Mouse (Mus musculus): ENCODE data around the gene Msi2.
A peak's percentile ranks its signal among the peaks of the same experiment; 100 is the strongest.

Gene Msi2

DNA sequence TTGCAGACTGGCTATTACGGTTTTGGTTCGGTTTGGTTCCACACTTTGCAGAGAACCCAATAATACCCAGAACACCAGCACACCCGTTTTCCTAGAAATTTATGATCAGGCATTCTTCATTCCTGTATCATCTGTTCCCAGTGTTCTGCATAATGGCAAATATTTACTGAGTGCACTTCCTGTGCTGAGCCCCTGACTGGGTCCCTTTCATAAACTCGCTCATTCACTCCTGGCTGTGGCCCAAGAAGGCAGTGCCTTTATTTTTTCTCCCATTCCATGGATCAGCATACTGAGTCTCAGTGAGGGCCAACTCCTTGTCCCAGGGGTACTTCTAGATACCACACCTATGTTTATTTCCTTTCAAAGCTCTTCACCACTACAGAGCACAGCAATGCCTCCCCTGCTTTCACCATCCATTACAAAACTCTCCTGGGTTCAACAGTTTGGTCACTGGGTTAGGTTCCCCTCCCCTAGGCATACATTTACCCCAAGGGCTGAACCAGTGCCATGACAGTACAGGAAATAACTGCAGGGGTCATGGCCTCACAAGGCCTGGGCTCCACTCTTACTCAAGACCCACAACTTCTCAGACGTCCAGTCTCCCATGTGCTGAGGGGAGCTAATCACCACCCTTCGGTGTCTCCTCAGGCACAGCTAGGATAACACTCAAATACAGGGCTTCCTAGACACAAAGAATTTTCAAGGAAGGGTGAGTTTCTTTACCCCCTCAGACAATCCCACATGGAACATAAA, 160.3 kb downstream of the Msi2 start:
- DNase-seq = no peak

DNA sequence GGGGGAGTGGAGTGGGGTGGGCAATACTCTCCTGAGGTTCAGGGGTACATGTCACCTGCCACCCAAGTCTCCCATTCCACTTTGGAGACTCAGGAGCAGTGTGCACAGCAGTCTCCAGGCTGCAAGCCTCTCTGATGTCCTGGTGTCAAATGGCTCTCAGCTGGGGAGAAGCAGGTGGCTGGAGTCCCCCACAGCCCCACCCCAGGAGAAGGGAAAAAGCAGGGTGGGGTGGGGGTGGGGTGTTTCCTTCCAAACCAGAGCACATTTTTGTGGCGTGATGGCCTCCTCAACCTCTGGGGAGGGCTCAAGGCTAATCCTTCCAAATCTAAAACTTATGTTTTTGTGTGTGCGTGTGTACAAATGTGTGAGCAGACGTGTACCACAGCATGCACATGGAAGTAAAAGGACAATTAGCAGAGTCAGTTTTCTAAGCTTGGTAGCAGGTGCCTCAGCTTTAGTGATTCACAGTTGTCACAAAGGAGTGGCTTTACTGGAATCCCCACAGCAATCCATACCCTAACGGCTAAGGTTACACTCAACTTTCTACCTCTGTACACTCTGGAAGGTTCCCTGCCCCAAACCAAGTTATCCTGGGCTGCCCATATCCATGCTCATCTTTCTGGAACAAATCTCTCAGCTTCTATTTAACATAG, 161.1 kb downstream of the Msi2 start:
- DNase-seq = no peak

GRCm38 (mm10) chr11:88555902-88556549, 162.3 kb downstream of the Msi2 start:
- DNase-seq = peak; percentile 54 to 69

- DNase-seq = peak in 1 of 2 experiments; percentile 36
Observed at GRCm38 (mm10) chr11:88555232-88555818, 163.0 kb downstream of the Msi2 start.

DNA sequence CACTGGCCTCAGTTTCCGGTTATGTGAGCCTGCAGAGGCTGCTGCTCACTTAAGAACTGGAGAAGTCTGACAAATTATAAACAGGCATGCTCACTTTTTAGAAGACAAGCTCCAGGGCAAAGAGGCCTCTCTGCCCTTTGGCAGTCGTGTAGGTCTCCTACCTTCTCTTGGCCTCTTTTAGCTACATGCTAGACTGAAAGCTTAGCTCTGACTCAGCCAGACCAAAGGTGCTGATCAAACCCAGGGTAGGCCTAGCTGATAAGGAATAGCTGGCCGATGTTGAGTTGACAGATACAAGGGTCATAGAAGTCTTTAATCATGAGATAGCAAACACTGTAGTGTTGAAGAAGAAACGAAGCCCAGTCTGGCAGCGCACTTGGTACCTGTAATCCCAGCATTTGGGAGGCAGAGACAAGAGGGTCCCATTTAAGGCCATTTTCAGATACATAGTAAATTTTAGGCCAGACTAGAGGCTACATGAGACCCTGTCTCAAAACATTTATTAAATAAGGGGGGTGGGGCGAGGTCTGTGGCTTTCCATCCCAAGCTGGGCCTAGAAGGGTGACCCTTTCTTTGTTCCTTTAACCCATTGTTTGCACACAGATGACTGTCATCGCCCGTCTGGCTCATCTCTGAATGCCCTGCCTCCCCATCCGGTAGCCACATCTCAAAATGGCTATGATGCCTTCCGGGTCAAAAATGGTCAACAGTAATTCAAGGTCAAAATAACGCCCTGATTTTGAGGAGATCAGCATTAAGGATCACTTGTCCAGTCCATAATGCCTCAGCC, 164.6 kb downstream of the Msi2 start:
- no peak for DNase-seq

GRCm38 (mm10) chr11:88552987-88553386, 165.3 kb downstream of the Msi2 start:
- DNase-seq = peak; percentile 64 to 84

GRCm38 (mm10) chr11:88552385-88552784, 165.9 kb downstream of the Msi2 start:
- DNase-seq = no peak

GRCm38 (mm10) chr11:88551034-88551433, 167.3 kb downstream of the Msi2 start:
- peak in 1 of 2 experiments; percentile 51 for DNase-seq

DNA sequence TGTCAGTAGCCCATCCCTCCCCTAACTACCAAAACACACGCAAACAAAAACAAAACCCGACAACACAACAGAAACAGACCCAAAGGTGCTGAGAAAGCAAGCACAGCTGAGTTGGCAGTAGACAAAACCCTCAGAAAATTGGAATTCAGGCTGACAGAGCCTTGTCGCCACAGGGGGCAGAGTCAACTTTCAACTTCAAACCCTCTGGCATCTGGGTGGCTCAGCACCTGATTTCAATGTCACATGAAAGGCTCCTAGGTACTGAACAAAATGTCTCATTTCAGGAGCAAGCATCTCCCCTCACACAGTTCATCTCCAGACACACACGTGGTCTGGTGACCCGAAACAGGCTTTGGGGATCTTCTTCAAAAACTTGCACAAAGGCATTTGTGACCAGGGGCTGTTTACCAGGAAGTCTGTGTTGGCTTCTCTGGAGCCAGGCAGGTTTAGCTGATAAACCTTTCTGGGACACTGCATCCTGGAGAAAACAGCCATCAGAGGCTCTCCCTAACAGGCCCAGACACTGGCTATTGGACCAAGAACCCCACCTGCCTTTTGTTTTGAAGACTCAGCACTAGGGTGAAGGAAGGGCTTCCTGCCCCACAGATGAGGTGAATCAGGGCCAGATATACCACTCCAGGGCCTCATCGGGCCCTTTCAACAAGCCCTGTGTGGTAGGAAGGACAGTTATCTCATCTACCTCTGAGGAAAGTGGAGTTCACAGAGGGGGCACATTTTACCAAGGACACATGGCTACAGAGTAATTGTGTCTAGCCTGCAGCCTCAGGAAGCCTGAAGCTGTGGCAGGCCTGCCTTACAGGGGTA, 168.0 kb downstream of the Msi2 start:
- no peak for DNase-seq

DNA sequence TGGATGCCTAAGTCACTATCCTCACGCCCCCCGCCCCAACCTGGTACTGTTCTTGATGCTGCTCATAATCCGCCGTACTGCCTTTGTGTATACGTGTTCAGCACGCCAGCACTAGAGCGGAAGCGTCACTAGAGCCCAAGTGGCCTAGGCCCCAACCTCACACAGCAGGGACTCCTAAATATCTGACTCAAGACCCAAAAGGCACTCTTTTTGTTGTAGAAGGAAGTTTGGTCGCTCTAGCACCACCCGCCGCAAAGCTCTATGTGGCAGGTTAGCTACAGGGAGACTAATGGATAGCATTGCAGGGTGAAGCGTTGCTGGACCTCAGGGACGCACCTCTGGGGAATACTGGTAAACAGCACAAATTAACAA, 168.8 kb downstream of the Msi2 start:
- no peak for DNase-seq

DNA sequence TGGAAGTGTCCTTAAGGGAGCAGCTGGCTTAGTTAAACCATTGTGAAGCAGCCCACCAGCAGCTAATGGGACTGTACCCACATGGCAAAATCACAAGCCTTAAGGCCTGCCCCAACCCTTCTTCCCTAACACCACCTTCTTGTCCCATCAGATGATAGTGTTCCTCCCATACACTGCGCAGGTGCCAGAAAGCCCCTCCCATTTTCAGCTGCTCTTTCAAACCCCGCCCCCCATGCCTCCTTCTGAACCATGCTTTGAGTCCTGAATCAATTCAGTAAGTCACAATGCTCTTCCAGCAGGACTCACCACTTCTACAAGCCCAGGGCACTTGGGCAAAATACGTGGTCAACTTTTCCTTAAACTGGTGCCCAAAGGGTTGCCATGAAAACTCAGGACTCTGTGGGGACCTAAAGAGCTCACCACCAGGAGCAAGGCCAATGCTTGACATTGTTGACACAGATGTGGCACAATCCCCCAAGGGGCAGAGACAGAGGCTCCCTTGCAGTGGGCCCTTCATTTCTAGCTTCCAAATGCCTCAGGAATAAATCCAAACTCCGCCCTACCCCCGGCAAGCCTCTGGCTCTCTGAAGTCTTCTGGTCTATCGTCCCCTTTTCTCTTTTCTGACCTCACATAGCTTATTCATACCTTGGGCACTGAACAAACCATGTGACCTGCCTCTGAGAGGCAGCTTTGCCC, 169.3 kb downstream of the Msi2 start:
- DNase-seq = no peak

DNA sequence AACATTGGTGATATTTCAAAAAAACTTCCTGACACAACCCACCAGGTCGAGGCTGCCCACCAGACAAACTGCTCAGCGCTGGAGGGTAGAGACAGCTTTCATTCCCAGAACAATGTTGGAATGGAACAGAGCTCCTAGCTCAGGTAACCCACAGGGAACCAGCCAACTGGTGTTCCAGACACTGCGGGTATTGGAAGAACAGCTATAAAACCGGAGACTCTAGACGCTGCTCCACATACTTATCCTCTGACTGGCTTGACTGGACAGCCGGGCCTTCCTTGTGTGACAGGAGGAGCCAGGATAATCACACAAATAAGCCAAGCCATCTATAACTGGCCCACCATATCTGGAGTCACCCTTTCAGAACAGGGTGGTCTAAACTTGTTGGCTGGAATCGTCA, 169.9 kb downstream of the Msi2 start:
- DNase-seq = no peak

DNA sequence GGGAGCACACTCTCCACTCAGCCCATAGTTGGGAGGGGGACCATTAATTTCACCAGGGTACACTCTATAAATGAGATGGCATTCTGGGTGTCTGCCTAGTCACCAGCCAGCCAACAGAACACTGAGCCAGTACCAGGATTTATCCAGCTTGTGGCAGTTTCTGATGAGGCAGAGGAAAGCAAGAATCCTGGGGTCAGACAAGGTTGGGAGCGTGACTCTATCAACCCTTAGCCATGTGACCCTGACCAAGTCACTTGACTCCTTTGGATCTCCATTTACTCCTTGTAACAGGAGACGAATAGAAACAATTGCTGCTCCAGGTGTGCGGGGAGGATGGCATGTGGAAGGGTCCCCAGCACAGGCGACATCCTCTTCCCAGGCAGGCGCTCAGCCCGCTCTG, 174.5 kb downstream of the Msi2 start:
- DNase-seq = peak in 1 of 2 experiments; percentile 59

DNA sequence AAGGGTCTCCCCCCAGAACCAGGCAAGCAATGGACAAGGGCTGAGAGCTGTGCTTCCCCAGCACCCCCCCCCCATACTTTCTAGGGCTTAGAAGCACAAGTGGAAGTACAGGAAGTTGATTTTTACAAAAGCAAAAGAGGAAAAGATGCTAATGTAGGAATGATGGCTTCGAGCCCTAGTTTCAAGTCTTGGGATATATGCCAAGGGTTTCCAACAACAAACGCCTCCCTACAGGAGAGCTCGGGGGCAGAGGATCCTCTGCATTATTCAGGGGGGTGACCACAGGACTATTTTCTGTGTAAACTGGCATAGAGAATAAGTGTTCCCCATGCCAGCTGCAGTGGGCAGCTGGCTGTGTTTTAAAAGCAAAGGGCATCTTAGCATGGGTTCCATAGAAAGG, 175.5 kb downstream of the Msi2 start:
- no peak for DNase-seq

GRCm38 (mm10) chr11:88541666-88542639, 176.4 kb downstream of the Msi2 start:
- no peak for DNase-seq

- DNase-seq = no peak
Observed at GRCm38 (mm10) chr11:88539637-88540478, 178.5 kb downstream of the Msi2 start.

- no peak for DNase-seq
Observed at GRCm38 (mm10) chr11:88538710-88539340, 179.5 kb downstream of the Msi2 start.

DNA sequence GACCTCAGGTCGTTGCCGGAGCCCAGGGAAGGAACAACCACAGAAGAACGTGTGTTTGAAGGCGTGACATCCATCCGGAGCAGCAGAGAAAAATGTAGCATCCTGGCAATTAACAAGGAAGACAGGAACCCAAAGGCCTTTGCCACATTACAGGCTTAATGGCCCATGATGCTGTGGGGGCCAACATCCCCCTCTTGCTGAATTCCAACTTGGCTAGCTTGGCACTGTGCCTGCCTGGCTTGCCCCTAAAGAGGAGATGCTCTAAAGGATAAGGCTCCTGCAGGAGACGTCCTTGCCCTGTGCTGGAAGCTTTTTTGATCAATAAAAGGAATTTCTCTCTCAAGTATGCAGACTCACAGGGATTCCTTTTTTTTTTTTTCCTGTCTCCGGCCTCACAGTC, 181.0 kb downstream of the Msi2 start:
- no peak for DNase-seq

DNA sequence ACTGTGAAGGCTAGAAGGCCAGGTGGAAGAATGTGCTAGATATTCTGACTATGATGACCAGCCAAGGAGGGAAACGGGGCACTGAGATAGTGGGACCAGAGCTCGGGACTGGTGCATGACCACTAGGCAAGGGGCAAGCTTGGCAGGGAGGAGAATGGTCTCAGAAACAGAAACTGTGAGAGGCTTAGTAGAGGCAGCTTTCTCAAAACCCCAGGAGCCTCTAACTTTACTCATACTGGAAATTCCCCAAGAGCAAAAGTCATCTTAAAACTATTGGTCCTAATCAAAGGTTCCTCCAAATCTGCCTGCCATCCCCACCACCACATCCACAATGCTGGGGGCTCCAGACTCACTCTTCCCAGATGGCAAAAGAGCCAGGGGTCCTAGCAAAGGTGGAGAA, 181.5 kb downstream of the Msi2 start:
- DNase-seq = no peak

All from kidney, adult 8-10 months (tissue).